Mouse (Mus musculus): ENCODE data around the gene Ppp1r3e. TPM values are rescaled to one million over a fixed set of nuclear protein-coding genes. Genes with fewer than 3 reads are reported as not detected.

Gene Ppp1r3e
- total RNA-seq (2014; fragmentation: Nextera tagmentation) (3.6 and 8.7 TPM in 2 replicates), total RNA-seq (2017) (0.64 and 0.87 TPM in 2 replicates), polyA plus RNA-seq (2012) (1.2 TPM in 2 replicates)

- ATAC-seq (ENCODE audit: extremely low read depth, insufficient number of reproducible peaks, low FRiP score, poor library complexity, severe bottlenecking): no peak
- H3K36me3 ChIP-seq (replicated peaks): peaks cover 4% of the 10 kb centered on the region
- H3K9me3 ChIP-seq (replicated peaks): no peaks in the 10 kb centered on the region
- H3K4me1 ChIP-seq (ENCODE audit: insufficient read depth, low read depth, low read length): peaks cover 34% of the 10 kb centered on the region
- DNase-seq (ENCODE audit: low spot score): peak; percentile 53
- peak within 1 kb of the TSS; percentile 91 for H3K4me3 ChIP-seq (ENCODE audit: low read depth, low read length)
- no peaks in the 10 kb centered on the region for H3K27me3 ChIP-seq (ENCODE audit: insufficient read depth, low read length)
- no peak for TF ChIP-seq GATA1 (IDR thresholded peaks at IDR 0.05; ENCODE audit: borderline replicate concordance, low read length)
- TF ChIP-seq TAL1 (conservative IDR thresholded peaks at IDR 0.05; ENCODE audit: low read depth, low read length): no peak
- TF ChIP-seq GATA2 (IDR thresholded peaks at IDR 0.05; ENCODE audit: borderline replicate concordance, low read depth, low read length): no peak
- TF ChIP-seq POLR2AphosphoS5 (IDR thresholded peaks at IDR 0.05; ENCODE audit: insufficient replicate concordance, low read depth, low read length): no peak
- no peak for TF ChIP-seq CTCF (IDR thresholded peaks at IDR 0.05; ENCODE audit: low read depth, low read length)
These were observed at the start of gene Ppp1r3e for GRCm38 (mm10) chr14:54877048-54877715. Gene Ppp1r3e, minus strand, starts transcription at chr14:54877550.

- TF ChIP-seq GATA2 (IDR thresholded peaks at IDR 0.05; ENCODE audit: borderline replicate concordance, low read depth, low read length) (no peak), TAL1 (conservative IDR thresholded peaks at IDR 0.05; ENCODE audit: low read depth, low read length) (no peak), GATA1 (IDR thresholded peaks at IDR 0.05; ENCODE audit: borderline replicate concordance, low read length) (no peak)
- Histone ChIP-seq H3K27me3 (ENCODE audit: insufficient read depth, low read length) (peaks cover 59% of the 10 kb centered on the region), H3K4me3 (ENCODE audit: low read depth, low read length) (no peak overlapping the region), H3K36me3 (replicated peaks) (no peaks in the 10 kb centered on the region), H3K9me3 (replicated peaks) (no peaks in the 10 kb centered on the region), H3K4me1 (ENCODE audit: insufficient read depth, low read depth, low read length) (peaks cover 8% of the 10 kb centered on the region)
- DNase-seq (ENCODE audit: low spot score) (no peak), ATAC-seq (ENCODE audit: extremely low read depth, insufficient number of reproducible peaks, low FRiP score, poor library complexity, severe bottlenecking) (no peak)
These were observed 49.2 kb upstream of the Ppp1r3e start for GRCm38 (mm10) chr14:54926401-54927158.

GRCm38 (mm10) chr14:54925349-54926342 lies 48.3 kb upstream of the Ppp1r3e start, which contains the start of gene Efs:
Gene Efs, minus strand, starts transcription at chr14:54926126.
- Histone ChIP-seq H3K36me3 (replicated peaks) (no peaks in the 10 kb centered on the region), H3K27me3 (ENCODE audit: insufficient read depth, low read length) (peaks cover 64% of the 10 kb centered on the region), H3K4me3 (ENCODE audit: low read depth, low read length) (no peak within 1 kb of the TSS; the same call in 1 of the 2 replicates), H3K9me3 (replicated peaks) (no peaks in the 10 kb centered on the region), H3K4me1 (ENCODE audit: insufficient read depth, low read depth, low read length) (peaks cover 8% of the 10 kb centered on the region)
- no peak for ATAC-seq (ENCODE audit: extremely low read depth, insufficient number of reproducible peaks, low FRiP score, poor library complexity, severe bottlenecking)
- DNase-seq (ENCODE audit: low spot score): no peak
- TF ChIP-seq GATA1 (IDR thresholded peaks at IDR 0.05; ENCODE audit: borderline replicate concordance, low read length) (no peak), TAL1 (conservative IDR thresholded peaks at IDR 0.05; ENCODE audit: low read depth, low read length) (no peak), GATA2 (IDR thresholded peaks at IDR 0.05; ENCODE audit: borderline replicate concordance, low read depth, low read length) (no peak), POLR2AphosphoS5 (IDR thresholded peaks at IDR 0.05; ENCODE audit: insufficient replicate concordance, low read depth, low read length) (no peak), CTCF (IDR thresholded peaks at IDR 0.05; ENCODE audit: low read depth, low read length) (no peak)

- Histone ChIP-seq H3K4me3 (ENCODE audit: low read depth, low read length) (peak overlapping the region; percentile 28; the same call in 1 of the 2 replicates), H3K4me1 (ENCODE audit: insufficient read depth, low read depth, low read length) (peaks cover 8% of the 10 kb centered on the region), H3K9me3 (replicated peaks) (no peaks in the 10 kb centered on the region), H3K27me3 (ENCODE audit: insufficient read depth, low read length) (peaks cover 72% of the 10 kb centered on the region), H3K36me3 (replicated peaks) (no peaks in the 10 kb centered on the region)
- peak; percentile 57 for DNase-seq (ENCODE audit: low spot score)
- TF ChIP-seq CTCF (IDR thresholded peaks at IDR 0.05; ENCODE audit: low read depth, low read length) (no peak), TAL1 (conservative IDR thresholded peaks at IDR 0.05; ENCODE audit: low read depth, low read length) (no peak), GATA2 (IDR thresholded peaks at IDR 0.05; ENCODE audit: borderline replicate concordance, low read depth, low read length) (no peak), GATA1 (IDR thresholded peaks at IDR 0.05; ENCODE audit: borderline replicate concordance, low read length) (no peak), POLR2AphosphoS5 (IDR thresholded peaks at IDR 0.05; ENCODE audit: insufficient replicate concordance, low read depth, low read length) (no peak)
- ATAC-seq (ENCODE audit: extremely low read depth, insufficient number of reproducible peaks, low FRiP score, poor library complexity, severe bottlenecking): peak; percentile 54
These were observed 47.4 kb upstream of the Ppp1r3e start for GRCm38 (mm10) chr14:54924641-54925348.

GRCm38 (mm10) chr14:54920076-54920685 lies 42.8 kb upstream of the Ppp1r3e start:
- peaks cover 8% of the 10 kb centered on the region for H3K4me1 ChIP-seq (ENCODE audit: insufficient read depth, low read depth, low read length)
- H3K4me3 ChIP-seq (ENCODE audit: low read depth, low read length): no peak overlapping the region
- TF ChIP-seq CTCF (IDR thresholded peaks at IDR 0.05; ENCODE audit: low read depth, low read length): no peak
- TF ChIP-seq POLR2AphosphoS5 (IDR thresholded peaks at IDR 0.05; ENCODE audit: insufficient replicate concordance, low read depth, low read length): no peak
- no peak for TF ChIP-seq GATA1 (IDR thresholded peaks at IDR 0.05; ENCODE audit: borderline replicate concordance, low read length)
- TF ChIP-seq TAL1 (conservative IDR thresholded peaks at IDR 0.05; ENCODE audit: low read depth, low read length): no peak
- no peak for TF ChIP-seq GATA2 (IDR thresholded peaks at IDR 0.05; ENCODE audit: borderline replicate concordance, low read depth, low read length)
- DNase-seq (ENCODE audit: low spot score) (no peak), ATAC-seq (ENCODE audit: extremely low read depth, insufficient number of reproducible peaks, low FRiP score, poor library complexity, severe bottlenecking) (no peak)
- H3K27me3 ChIP-seq (ENCODE audit: insufficient read depth, low read length): peaks cover 50% of the 10 kb centered on the region
- H3K36me3 ChIP-seq (replicated peaks): no peaks in the 10 kb centered on the region
- H3K9me3 ChIP-seq (replicated peaks): no peaks in the 10 kb centered on the region

Measured in G1E (cell line).